Comparison of ENCODE assay signal across 17 mouse cellular contexts in the genomic region with DNA sequence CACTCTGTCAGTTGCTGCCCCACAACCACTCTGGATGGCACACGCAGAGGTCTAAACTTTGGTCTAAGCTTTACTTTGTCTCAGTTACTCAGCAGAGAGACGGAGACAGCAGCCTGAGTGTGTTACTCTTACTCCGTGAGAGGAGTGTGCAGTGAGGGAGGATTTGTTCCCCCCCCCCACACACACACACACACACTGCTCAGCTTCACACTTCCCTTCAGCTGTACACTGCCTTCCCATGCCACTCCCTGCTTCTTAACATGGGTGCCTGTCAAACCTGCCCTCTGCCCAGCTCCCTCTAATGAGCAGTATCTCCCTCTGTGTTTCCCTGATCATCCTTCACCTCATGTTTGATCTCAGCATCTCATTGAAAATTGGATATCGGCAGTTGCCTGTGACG.
"Had no signal": no experiment of that assay in that cellular context is flagged by ENCODE, and none has a peak within 500 bp of the region (broad histone marks: within the 10 kb centered on the region; RNA-seq: fewer than 3 reads in every experiment).

No protein-coding gene starts in this region.

- H3K9me3 ChIP-seq: limb, embryonic 12.5 days; liver, embryonic 13.5 days; lung, embryonic 15.5 days; stomach, embryonic 15.5 days had no signal

- DNase-seq: kidney, adult 8-10 months; kidney, postnatal 36 days; layer of hippocampus, adult 9-11 months; layer of hippocampus, postnatal 36 days; liver; liver, embryonic 13.5 days; liver, postnatal 0 days; lung, postnatal 14 days; right cerebral cortex, postnatal 14 days; thymus, adult 2 months; thymus, postnatal 25 days had no signal

- H3K27ac ChIP-seq: kidney, postnatal 0 days; limb, embryonic 12.5 days; lung, embryonic 15.5 days; macrophage; stomach, embryonic 15.5 days had no signal

- H3K27me3 ChIP-seq: limb, embryonic 12.5 days; liver, embryonic 13.5 days; lung, embryonic 15.5 days; stomach, embryonic 15.5 days had no signal

- H3K9ac ChIP-seq: limb, embryonic 12.5 days; liver, embryonic 13.5 days; liver, postnatal 0 days; lung, embryonic 15.5 days; stomach, embryonic 15.5 days had no signal

- H3K4me2 ChIP-seq: limb, embryonic 12.5 days; liver, embryonic 13.5 days; lung, embryonic 15.5 days; stomach, embryonic 15.5 days had no signal

- H3K4me1 ChIP-seq: limb, embryonic 12.5 days; stomach, embryonic 15.5 days had no signal

- H3K4me3 ChIP-seq: limb, embryonic 12.5 days; liver, embryonic 13.5 days; lung, embryonic 15.5 days; stomach, embryonic 15.5 days had no signal

- H3K36me3 ChIP-seq: limb, embryonic 12.5 days; liver, embryonic 13.5 days; lung, embryonic 15.5 days; stomach, embryonic 15.5 days had no signal

- ATAC-seq: intestine, postnatal 0 days; liver, postnatal 0 days had no signal
